Mouse (Mus musculus): ENCODE results near the gene Lrrc42.

Lrrc42 gene

GRCm38 (mm10) chr4:107249471-107249870, 3.9 kb downstream of the Lrrc42 start:
- DNase-seq (ENCODE audit: low read depth, low spot score) = no peak

- DNase-seq (ENCODE audit: low read depth, low spot score) = no peak
Observed at GRCm38 (mm10) chr4:107248061-107248460, 5.3 kb downstream of the Lrrc42 start.

- DNase-seq (ENCODE audit: low read depth, low spot score) = no peak
Observed at GRCm38 (mm10) chr4:107247110-107247509, 6.2 kb downstream of the Lrrc42 start.

DNA sequence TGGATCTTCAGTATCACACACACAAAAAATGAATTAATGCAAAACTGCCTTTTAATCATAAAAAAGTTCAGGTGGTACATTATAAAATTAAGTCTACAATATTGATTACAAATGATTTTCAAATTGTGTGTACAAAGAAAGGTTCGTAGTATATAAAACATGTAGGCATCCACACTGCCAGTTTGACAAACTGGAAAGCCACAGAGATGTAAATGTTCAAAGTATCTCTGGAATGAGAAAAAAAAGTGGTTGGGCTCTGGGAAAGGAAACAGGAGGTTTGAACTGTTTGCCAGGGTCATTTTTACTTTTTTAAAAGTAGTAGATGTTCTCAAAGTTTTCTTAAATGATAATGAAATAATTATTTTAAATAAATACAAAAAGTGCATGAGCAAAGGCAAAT, 7.3 kb downstream of the Lrrc42 start:
- no peak for DNase-seq (ENCODE audit: low read depth, low spot score)

- no peak for DNase-seq (ENCODE audit: low read depth, low spot score)
Observed at GRCm38 (mm10) chr4:107245368-107245767, 8.0 kb downstream of the Lrrc42 start.

DNA sequence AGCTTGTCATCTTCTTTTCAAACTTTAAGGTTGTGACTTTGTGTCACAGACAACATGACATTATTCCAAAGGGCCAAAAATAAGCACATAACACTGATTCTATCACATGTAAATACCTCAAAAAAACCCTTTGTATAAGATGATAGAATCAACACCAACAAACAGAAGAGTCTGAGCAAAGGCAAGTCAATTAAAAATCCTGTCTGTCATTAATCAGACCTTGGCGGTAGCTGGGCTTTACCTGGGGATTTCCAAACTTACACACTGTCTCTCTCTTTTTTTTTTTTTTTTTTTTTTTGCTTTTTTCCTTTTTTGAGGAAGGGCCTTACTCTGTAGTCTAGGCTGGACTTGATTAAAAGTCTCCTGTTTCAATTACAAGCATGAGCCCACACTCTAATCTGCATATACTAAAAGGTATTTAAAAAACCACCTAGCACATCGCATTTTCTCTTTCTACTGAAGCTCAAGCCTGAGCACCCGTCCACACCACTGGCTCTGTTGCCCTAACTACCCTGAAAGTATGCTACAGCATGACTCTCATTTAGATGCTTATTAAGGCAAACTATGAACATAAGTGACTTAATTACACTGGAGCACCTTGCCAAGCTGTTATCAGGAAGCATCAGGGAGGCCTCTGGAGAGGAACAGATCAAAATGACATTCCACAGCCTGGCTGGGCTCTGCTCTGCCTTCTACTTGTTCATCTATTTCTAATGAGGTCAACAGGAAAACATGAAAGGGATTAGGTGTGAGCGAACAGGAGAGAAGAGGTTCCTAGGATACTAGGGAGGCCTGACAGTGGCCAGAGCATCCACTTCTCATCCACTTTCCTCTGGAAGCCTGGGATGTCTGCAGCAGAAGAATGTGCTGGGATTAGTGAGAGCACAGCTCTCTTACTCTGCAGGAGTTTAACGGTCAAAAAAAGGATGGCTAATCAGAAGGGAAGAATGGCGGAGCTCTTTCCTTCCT, 9.7 kb downstream of the Lrrc42 start:
- DNase-seq (ENCODE audit: low read depth, low spot score) = no peak

GRCm38 (mm10) chr4:107240196-107240595, 13.1 kb downstream of the Lrrc42 start:
- DNase-seq (ENCODE audit: low read depth, low spot score) = no peak

DNA sequence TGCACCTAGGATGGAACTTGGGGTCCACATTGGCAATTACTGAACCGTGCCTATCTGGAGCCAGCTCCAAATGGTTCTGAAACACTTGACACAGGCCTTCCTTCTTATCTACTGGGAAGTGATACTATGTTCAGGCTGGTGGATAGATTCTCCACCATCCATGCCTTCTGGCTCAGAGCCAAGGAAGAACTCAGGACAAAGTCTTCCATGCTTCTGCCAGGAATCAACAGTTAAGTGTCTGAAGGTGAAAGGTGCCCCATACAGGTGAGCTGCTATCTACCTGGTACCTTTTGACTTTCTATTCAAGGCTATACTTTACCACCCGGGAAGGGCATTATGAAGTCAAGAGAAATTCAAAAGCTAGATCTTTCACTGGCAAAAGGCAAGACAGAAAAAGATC, 15.1 kb downstream of the Lrrc42 start:
- no peak for DNase-seq (ENCODE audit: low read depth, low spot score)

- DNase-seq (ENCODE audit: low read depth, low spot score) = no peak
Observed at GRCm38 (mm10) chr4:107232219-107232618, 21.1 kb downstream of the Lrrc42 start.

GRCm38 (mm10) chr4:107226313-107226712, 27.0 kb downstream of the Lrrc42 start:
- no peak for DNase-seq (ENCODE audit: low read depth, low spot score)

DNA sequence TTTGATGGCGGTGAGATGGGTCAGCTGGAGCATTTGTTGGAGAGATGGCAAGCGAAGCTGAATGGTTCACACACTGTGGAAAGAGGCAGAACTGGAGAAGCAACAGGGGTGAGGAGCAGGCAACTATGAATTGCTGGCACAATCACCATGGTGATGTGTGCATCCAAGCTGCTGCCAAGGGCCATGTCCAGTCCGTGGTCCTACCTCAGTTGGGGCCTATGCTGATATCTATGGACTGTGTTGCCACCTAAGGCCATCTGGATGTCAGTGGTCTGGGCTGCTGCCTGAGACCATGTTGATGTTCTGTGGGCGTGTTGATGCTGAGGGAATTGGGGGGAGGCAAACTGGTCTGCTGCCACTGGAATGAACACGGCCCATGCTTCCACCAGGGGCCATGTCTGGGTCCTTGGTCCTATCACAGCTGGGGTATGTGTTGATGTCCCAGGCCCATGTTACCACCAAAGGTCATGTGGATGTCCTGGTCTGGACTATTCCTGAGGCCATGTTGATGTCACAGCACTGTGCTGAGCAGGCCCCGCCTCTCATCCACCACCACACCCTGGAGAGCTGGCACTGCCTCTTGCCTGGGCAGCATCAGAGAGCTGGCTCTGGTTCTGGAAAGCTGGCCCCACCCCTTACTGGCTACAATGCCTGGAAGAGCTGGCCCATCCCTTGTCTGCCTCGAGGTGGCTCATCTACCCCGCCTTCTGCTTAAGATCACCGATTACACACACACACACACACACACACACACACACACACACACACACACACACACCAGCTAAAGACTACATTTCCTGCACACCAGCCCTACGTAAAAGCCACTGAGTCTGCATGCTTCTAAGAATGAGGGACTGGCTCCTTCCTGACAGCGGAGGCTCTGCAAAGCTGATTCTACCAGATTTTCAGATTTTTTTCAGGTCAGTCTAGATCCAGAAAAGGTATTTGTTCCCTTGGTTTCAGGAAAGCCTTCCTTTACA, 29.8 kb downstream of the Lrrc42 start:
- DNase-seq (ENCODE audit: low read depth, low spot score) = peak; percentile 14

DNA sequence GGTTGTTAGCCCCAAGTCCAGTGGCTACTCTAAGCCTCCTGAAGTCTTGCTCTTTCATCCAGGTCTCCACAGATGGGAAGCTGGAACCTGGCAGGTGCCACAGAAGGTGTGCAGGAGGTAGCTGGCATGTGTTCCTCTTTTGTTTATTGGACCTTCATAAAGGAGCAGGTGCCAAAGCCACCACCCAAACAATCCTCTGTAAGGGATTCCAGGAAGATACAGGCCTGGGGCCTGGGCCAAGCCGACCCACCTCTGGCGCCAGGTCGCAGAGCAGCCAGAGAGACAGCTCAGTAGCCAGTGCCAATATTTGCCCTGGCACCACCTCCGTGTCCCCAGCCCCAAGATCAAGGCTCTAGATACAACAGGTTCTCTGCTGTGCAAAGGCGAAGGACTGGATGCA, 31.8 kb downstream of the Lrrc42 start:
- no peak for DNase-seq (ENCODE audit: low read depth, low spot score)

GRCm38 (mm10) chr4:107217574-107217973, 35.8 kb downstream of the Lrrc42 start:
- DNase-seq (ENCODE audit: low read depth, low spot score) = no peak

DNA sequence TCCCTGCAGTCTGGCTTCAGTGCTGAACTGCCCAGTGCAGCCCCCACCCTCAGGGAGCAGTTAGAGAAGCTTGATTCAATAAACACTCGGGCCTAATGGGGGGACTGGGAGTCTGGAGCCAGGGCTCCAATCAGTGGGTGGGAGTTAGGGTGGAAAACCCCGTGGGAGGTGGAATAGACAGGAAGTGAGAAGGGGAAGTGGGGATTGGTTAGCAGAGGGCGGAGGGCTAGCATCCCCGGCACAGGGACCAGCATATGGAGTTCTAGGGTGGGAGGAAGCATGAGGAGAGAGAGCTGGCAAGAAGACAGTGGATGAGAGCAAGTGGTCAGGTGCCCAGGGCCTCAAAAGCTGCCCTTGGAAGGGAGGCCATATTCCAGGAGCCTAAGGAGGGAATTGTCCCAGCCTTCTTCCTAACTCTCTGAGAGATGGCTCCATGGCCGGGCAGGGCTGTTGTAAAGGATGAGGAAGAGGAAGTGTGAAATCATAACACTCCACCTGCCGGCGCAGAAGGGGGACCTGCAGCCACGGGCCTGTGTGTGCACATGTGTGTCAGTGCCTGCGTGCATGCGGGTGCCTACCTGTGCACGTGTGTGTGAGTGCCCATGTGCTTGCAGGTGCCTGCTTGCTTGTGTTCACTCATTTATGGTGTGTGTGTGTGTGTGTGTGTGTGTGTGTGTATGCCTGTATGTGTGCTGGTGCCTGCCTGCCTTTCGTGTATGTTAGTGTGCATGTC, 39.9 kb downstream of the Lrrc42 start:
- no peak for DNase-seq (ENCODE audit: low read depth, low spot score)

- no peak for DNase-seq (ENCODE audit: low read depth, low spot score)
Observed at GRCm38 (mm10) chr4:107211936-107212335, 41.4 kb downstream of the Lrrc42 start.

DNA sequence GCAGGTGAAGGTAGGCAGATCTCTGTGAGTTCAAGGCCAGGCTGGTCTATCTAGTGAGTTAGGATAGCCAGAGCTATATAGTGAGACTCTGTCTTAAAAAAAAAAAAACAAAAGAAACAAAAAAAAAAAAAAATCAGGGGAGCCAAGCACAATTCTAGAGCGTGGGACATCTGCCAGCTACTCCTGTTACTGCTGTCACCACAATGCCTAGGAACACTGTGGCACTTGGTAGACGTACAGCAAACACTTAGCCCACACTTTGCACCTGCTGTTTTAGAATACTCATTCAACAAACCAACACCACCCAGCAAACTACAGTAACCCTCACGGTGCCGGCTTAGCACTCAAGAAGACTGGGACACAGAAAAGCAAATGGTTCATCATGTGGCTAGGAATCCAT, 41.9 kb downstream of the Lrrc42 start:
- DNase-seq (ENCODE audit: low read depth, low spot score) = no peak

GRCm38 (mm10) chr4:107210483-107211097, 42.7 kb downstream of the Lrrc42 start:
- no peak for DNase-seq (ENCODE audit: low read depth, low spot score)

GRCm38 (mm10) chr4:107208880-107209279, 44.5 kb downstream of the Lrrc42 start, which contains the start of gene Ldlrad1:
Ldlrad1 (plus strand) TSS chr4:107209180.
- DNase-seq (ENCODE audit: low read depth, low spot score) = no peak

GRCm38 (mm10) chr4:107207016-107207415, 46.3 kb downstream of the Lrrc42 start:
- DNase-seq (ENCODE audit: low read depth, low spot score) = no peak

DNA sequence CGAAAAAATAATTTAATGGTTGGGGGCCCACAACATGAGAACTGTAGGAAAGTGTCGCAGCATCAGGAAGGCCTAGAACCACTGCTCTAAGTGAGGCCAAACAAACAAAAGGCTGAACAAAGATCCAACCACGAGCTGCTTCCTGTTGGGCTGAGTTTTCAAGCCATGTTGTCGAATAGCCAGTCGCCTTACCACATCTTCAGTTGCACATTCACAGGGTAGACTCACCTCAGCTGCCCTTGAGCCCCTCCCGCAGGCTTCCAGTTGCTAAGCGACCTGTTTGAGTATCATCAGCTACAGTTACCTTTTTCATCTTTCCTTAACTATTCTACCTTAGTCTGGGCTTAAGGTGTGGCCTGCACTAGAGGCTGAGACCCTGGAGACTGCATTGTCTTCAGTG, 50.3 kb downstream of the Lrrc42 start:
- peak; percentile 24 for DNase-seq (ENCODE audit: low read depth, low spot score)

DNA sequence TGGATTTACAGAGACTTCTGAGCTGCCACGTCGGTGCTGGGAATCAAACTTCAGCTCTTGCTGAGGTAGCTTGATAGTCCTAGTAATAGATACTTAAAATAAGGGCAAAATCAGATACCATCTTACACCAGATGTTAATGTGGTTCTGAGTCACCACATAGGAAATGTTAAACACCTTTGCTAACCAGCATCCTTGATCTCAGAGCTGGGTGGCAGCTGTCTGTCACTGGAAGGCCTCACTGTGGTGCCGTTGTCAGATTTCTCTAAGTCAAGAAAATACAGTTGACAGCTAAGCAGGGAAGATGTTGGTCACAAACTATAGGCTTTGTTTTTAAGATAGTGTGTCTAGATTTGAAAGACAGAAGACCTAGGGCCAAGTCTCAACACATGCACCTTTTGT, 51.6 kb downstream of the Lrrc42 start:
- no peak for DNase-seq (ENCODE audit: low read depth, low spot score)
